Mouse (Mus musculus) bone marrow macrophage, adult 2 months (primary cell): ENCODE measurements around the gene Ppp1r10.

Experiments used
- CTCF ChIP-seq: IDR thresholded peaks from 2 replicates; pipeline ENCODE4 v1.5.1; 2012; ENCODE audit warnings: low read depth, mild to moderate bottlenecking, low read length, moderate library complexity
- POLR2A ChIP-seq: IDR thresholded peaks from 2 replicates; pipeline ENCODE4 v1.6.1; 2012; ENCODE audit warnings: mild to moderate bottlenecking, low read depth, low read length, borderline replicate concordance

DNA sequence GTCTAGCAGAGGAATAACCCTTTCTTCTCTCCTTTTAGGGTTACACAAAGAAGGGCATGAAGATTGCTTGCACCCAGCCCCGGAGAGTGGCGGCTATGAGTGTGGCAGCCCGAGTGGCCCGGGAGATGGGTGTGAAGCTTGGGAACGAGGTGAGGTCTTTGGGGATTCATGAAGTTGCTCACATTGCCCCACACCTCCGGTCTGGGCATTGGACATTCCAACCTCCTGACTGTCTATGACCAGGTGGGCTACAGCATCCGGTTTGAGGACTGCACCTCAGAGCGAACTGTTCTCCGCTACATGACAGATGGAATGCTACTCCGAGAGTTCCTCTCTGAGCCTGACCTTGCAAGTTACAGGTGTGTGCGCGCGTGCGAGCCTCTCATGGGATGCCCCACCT, 32.5 kb upstream of the Ppp1r10 start:
- no peak for TF ChIP-seq CTCF
- TF ChIP-seq POLR2A, result no peak
